Mouse (Mus musculus): ENCODE data around the gene Hist2h2ac.
"Not testable (repeated sequence)": the region's sequence is repeated elsewhere in the genome, so short reads cannot be mapped to it uniquely, and the experiment has no call there.

Hist2h2ac gene

GRCm38 (mm10) chr3:96249034-96249345 lies 28.3 kb upstream of the Hist2h2ac start:
- DNase-seq (ENCODE audit: low read depth in 2 of 2, low spot score in 2 of 2): no peak

- no peak for DNase-seq (ENCODE audit: low read depth in 2 of 2, low spot score in 2 of 2)
Observed at GRCm38 (mm10) chr3:96248141-96249033, 27.7 kb upstream of the Hist2h2ac start.

GRCm38 (mm10) chr3:96247356-96248140 lies 26.9 kb upstream of the Hist2h2ac start:
- DNase-seq (ENCODE audit: low read depth in 2 of 2, low spot score in 2 of 2): no peak

GRCm38 (mm10) chr3:96246427-96246856 lies 25.8 kb upstream of the Hist2h2ac start, which contains the start of gene Hist2h3c1:
Hist2h3c1 (plus strand) TSS chr3:96246685.
- not testable (repeated sequence) for DNase-seq (ENCODE audit: low read depth in 2 of 2, low spot score in 2 of 2)

GRCm38 (mm10) chr3:96246018-96246417 lies 25.3 kb upstream of the Hist2h2ac start:
- not testable (repeated sequence) for DNase-seq (ENCODE audit: low read depth in 2 of 2, low spot score in 2 of 2)

- peak; percentile 73 to 79 for DNase-seq (ENCODE audit: low read depth in 2 of 2, low spot score in 2 of 2)
Observed at GRCm38 (mm10) chr3:96245003-96245886, 24.6 kb upstream of the Hist2h2ac start, which contains the start of gene Hist2h2aa1. Hist2h2aa1 (plus strand) TSS chr3:96245497.

- no peak for DNase-seq (ENCODE audit: low read depth in 2 of 2, low spot score in 2 of 2)
Observed at GRCm38 (mm10) chr3:96243921-96244572, 23.4 kb upstream of the Hist2h2ac start.

- DNase-seq (ENCODE audit: low read depth in 2 of 2, low spot score in 2 of 2): no peak
Observed at GRCm38 (mm10) chr3:96240799-96241197, 20.1 kb upstream of the Hist2h2ac start.

GRCm38 (mm10) chr3:96239949-96240798 lies 19.5 kb upstream of the Hist2h2ac start, which contains the start of gene Hist2h2aa2:
Hist2h2aa2 (minus strand) TSS chr3:96240276.
- DNase-seq (ENCODE audit: low read depth in 2 of 2, low spot score in 2 of 2): peak; percentile 81 to 82

GRCm38 (mm10) chr3:96238954-96239793 lies 18.5 kb upstream of the Hist2h2ac start, which contains the start of gene Hist2h3c2:
Hist2h3c2 (minus strand) TSS chr3:96239127.
- peak in 1 of 2 experiments; percentile 37 for DNase-seq (ENCODE audit: low read depth in 2 of 2, low spot score in 2 of 2)

- DNase-seq (ENCODE audit: low read depth in 2 of 2, low spot score in 2 of 2): no peak
Observed at GRCm38 (mm10) chr3:96237904-96238511, 17.3 kb upstream of the Hist2h2ac start.

GRCm38 (mm10) chr3:96237335-96237903 lies 16.7 kb upstream of the Hist2h2ac start:
- no peak for DNase-seq (ENCODE audit: low read depth in 2 of 2, low spot score in 2 of 2)

- no peak for DNase-seq (ENCODE audit: low read depth in 2 of 2, low spot score in 2 of 2)
Observed at GRCm38 (mm10) chr3:96236834-96237334, 16.2 kb upstream of the Hist2h2ac start.

GRCm38 (mm10) chr3:96235836-96236235 lies 15.2 kb upstream of the Hist2h2ac start:
- DNase-seq (ENCODE audit: low read depth in 2 of 2, low spot score in 2 of 2): no peak

- peak in 1 of 2 experiments; percentile 35 for DNase-seq (ENCODE audit: low read depth in 2 of 2, low spot score in 2 of 2)
Observed at GRCm38 (mm10) chr3:96234914-96235313, 14.2 kb upstream of the Hist2h2ac start.

- DNase-seq (ENCODE audit: low read depth in 2 of 2, low spot score in 2 of 2): no peak
Observed at GRCm38 (mm10) chr3:96231758-96232120, 11.1 kb upstream of the Hist2h2ac start.
